Mouse (Mus musculus) heart, adult 2 months (tissue): ENCODE measurements at regions not wholly inside any gene's neighbourhood (a gene's known extent, or its start where the extent isn't known, plus 50 kb on each side); places are given as distances from the start of the nearest gene placed in this dataset.

Experiments used
- DNase-seq, 2 experiments: peaks; one replicate each; pipeline ENCODE4 v3.0.0; 2021
- H3K27ac ChIP-seq: fragments of 200-600 bp; 2 replicates; pipeline ENCODE4 v1.8.1; 2022
- H3K27me3 ChIP-seq: fragments of 200-500 bp; 2 replicates; pipeline ENCODE4 v1.6.1; 2012; ENCODE audit warnings: mild to moderate bottlenecking, low read length, inconsistent platforms, mixed read lengths; ENCODE audit not compliant: control insufficient read depth, insufficient read depth
- H3K36me3 ChIP-seq: fragments of 200-500 bp; 2 replicates; pipeline ENCODE4 v1.6.1; 2012; ENCODE audit warnings: low read length, inconsistent platforms; ENCODE audit not compliant: control insufficient read depth, insufficient read depth
- H3K4me1 ChIP-seq: fragments of 200-500 bp; 2 replicates; pipeline ENCODE4 v1.6.1; 2011; ENCODE audit warnings: low read length; ENCODE audit not compliant: control insufficient read depth, insufficient read depth
- H3K4me3 ChIP-seq: fragments of 200-600 bp; 2 replicates; pipeline ENCODE4 v1.8.1; 2022
- H3K79me2 ChIP-seq: fragments of 200-500 bp; replicated peaks from 2 replicates; pipeline ENCODE4 v1.6.1; 2012; ENCODE audit warnings: mild to moderate bottlenecking, inconsistent platforms, low read length, moderate library complexity, mixed read lengths; ENCODE audit not compliant: control insufficient read depth, insufficient read depth
- H3K9ac ChIP-seq: fragments of 200-500 bp; 2 replicates; pipeline ENCODE4 v1.6.1; 2012; ENCODE audit warnings: low read depth, mild to moderate bottlenecking, control low read depth, inconsistent platforms, low read length, mixed read lengths
- CTCF ChIP-seq: fragments of 200-600 bp; IDR thresholded peaks from 2 replicates; pipeline ENCODE4 v1.8.1; 2022; ENCODE audit warnings: antibody characterized with exemption, mild to moderate bottlenecking, moderate library complexity
- EP300 ChIP-seq: fragments of 200-500 bp; IDR thresholded peaks from 2 replicates; pipeline ENCODE4 v1.6.1; 2011; ENCODE audit warnings: low read depth, low read length, control low read depth; ENCODE audit not compliant: insufficient read depth
- POLR2A ChIP-seq: fragments of 200-500 bp; IDR thresholded peaks from 2 replicates; pipeline ENCODE4 v1.6.1; 2011; ENCODE audit warnings: mild to moderate bottlenecking, low read depth, low read length, control low read depth; ENCODE audit not compliant: insufficient read depth
- WGBS: fragments of 180-500 bp; shearing (Covaris S2); methylation state at CpG from one replicate; pipeline ENCODE4 v1.1.7; 2018; 5-methylcytosine and 5-hydroxymethylcytosine counted together
- intact Hi-C: fragments of 180-260 bp; cut with DNase I; formaldehyde crosslinking; loops from one replicate; pipeline ENCODE4 v1.15.1; 2025

DNA sequence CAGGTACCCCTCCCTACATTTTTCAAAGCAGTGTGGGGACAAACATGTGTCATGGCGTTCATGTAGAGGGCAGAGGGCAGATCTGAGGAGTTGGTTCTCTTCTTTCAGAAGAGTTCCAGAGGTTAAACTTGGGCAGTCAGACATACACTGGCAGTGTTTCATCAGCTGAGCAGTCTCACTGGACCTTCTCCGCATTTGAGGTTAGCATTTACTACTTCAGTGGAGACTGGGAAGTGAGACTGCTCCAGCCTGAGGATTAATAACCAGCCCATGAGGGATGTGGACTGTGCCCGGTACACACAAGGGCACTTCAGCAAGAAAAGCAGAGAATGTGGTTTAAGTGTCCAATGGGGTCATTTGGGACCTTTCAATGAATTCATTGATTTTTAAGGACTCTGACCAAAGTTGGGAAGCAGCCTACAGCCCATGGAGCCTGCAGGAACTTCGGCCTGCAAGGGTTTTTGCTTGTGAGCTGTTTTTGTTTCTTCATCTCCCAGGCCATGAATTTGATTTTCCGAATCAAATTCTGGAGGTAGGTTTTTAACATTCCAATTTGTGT is 166.6 kb downstream of the Rab11fip4 start:
- Histone ChIP-seq H3K4me1 (peaks cover 2% of the 10 kb centered on the region; the same call in 1 of the 2 replicates), H3K9ac (no peak overlapping the region), H3K79me2 (no peaks in the 10 kb centered on the region), H3K36me3 (no peaks in the 10 kb centered on the region), H3K4me3 (no peak overlapping the region), H3K27me3 (no peaks in the 10 kb centered on the region), H3K27ac (no peak overlapping the region)
- intact Hi-C loops: no loop called here
- TF ChIP-seq EP300 (no peak), CTCF (no peak)
- DNase-seq: no peak
- WGBS: 95% methylated on average over 5 of the region's 5 CpGs

DNA sequence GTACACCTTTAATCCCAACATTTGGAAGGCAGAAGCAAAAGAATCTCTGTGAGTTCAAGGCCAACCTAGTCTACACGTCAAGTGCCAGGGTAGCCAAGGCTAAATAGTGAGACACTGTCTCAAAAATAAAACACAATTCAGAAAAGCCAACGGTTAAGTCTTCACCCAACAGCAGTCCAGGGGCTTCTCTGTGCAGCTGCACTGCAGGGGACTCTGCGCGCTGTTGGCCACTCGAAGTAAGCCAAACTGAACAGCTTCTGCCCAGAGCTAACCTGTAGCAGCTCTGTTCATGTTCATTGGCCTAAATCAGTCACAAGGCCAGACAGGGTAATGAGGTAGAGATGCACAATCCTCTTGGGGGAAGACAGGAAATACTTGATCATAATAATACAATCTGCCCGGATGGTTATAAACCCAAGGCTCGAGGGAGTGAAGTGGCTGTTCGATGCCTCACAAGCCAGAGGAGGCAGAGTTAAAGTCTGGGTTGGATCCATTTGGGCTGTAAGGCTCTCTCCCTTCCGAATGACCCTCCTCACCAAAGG is 165.4 kb downstream of the Rab11fip4 start:
- Histone ChIP-seq H3K27me3 (no peaks in the 10 kb centered on the region), H3K27ac (no peak overlapping the region), H3K9ac (no peak overlapping the region), H3K36me3 (no peaks in the 10 kb centered on the region), H3K4me3 (no peak overlapping the region), H3K4me1 (peaks cover 2% of the 10 kb centered on the region), H3K79me2 (no peaks in the 10 kb centered on the region)
- intact Hi-C loops: no loop called here
- no peak for DNase-seq
- WGBS: 75% methylated on average over 9 of the region's 9 CpGs
- no peak for TF ChIP-seq POLR2A
- TF ChIP-seq CTCF: no peak
- no peak for TF ChIP-seq EP300

DNA sequence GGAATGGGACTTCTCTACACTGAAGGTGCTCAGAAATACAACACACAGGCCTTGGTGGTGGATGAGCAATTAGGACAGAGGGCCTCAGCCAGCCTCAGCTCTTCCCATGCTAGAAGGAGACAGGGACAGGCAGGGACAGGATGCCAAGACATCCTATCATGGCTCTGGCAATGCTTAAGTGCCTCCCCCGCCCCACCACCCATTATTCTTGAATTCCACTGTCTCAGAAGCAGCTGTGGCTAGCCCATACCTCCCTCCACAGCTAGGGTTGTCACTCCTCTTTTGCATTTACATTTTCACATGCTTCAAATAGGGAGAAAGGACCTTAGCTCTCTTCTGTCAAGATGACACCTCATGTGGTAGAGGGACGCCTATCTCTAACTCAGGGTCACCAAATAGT is 162.5 kb downstream of the Rab11fip4 start:
- intact Hi-C loops: no loop called here
- Histone ChIP-seq H3K36me3 (no peaks in the 10 kb centered on the region), H3K4me3 (no peak overlapping the region), H3K4me1 (peaks cover 2% of the 10 kb centered on the region), H3K79me2 (no peaks in the 10 kb centered on the region), H3K9ac (no peak overlapping the region), H3K27ac (no peak overlapping the region), H3K27me3 (no peaks in the 10 kb centered on the region)
- DNase-seq: no peak
- TF ChIP-seq POLR2A (no peak), CTCF (no peak), EP300 (no peak)
- WGBS: 98% methylated on average over 2 of the region's 2 CpGs

DNA sequence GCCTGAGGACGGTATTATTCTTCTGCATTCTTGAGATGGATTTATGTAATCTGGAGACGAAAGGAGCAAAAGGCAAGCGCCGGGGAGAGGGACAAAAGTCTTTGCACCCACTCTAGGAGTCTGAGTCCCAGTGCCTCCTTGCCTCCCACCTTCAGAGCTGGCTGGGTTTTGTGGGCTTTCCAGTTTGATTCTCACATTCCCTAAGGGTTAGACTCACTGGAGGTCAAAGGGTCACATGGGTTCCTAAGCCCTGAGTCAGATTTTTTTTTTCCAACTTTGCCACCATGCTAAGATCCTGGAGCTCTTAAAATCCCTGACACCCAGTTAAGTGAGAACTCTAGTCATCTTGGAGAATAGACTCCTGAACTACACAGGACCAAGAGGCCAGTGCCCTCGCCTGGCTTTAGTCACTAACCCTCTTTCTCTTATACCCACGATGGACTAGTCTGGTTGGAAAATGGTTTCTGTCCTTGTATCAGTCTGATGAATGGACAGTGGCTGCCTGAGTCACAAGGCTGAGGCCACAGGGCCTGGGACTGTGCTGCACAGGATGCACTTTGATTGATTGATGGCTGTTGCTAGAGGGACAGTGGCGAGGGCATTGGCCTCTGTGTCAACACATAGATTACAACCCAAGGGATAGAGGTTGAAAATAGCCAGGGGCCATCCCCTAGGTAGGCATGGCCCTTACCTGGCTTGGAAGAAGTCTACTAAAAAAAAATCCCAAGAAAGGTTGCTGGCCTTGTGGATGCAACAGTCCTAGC is 161.9 kb downstream of the Rab11fip4 start:
- 70% methylated on average over 7 of the region's 7 CpGs for WGBS
- no peak overlapping the region for H3K27ac ChIP-seq
- intact Hi-C loops: no loop called here
- H3K4me3 ChIP-seq: no peak overlapping the region
- H3K4me1 ChIP-seq: peaks cover 2% of the 10 kb centered on the region
- no peak for TF ChIP-seq EP300
- TF ChIP-seq CTCF: no peak
- TF ChIP-seq POLR2A: no peak
- DNase-seq: no peak
- H3K27me3 ChIP-seq: no peaks in the 10 kb centered on the region
- no peaks in the 10 kb centered on the region for H3K79me2 ChIP-seq
- H3K36me3 ChIP-seq: no peaks in the 10 kb centered on the region
- H3K9ac ChIP-seq: no peak overlapping the region

DNA sequence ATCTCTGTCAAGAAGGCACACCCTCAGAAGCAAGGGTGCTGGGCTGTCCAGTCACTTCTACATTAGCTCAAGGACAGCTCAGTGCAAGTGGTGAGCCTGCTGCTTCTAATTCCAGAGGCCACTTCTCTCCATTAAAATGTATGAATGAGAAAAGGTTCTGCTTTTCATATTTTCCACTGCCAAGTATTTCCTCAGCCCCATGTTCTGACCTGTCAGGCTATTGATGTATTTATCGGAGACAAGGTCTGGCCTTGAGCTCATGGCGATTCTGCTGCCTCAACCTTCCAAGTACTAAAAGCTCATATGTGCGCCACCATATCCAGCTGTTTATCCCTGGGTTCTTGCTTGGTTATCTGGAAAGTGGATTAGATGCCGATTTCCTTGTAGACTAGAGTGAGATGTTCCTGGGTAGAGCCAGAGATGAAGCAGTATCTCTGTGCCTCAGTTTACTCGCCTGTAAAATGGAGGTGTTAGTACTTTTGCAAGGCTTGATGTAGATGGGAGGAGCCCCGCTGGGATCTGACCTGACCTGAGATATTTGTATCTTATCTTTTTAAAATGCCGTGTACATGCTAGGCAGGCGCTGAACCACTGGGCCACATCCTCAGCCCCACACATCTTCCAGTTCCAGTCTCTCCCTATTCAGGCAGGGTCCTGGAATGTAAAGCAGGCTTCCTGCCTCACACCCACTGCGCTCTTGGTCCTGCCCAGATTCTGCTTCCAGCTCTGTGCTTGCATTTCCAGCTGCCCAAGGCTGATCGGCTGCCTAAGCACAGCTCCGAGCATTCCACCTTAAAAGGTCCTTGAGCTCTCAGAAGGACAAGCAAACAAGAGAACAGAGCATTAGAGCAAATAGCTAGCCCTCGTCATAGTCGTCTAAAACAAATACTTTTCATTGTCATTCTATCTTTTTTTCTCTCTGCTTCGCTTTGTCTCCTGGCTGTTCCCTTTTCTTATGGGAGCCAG is 161.0 kb downstream of the Rab11fip4 start:
- Histone ChIP-seq H3K9ac (no peak overlapping the region), H3K4me1 (peaks cover 2% of the 10 kb centered on the region), H3K36me3 (no peaks in the 10 kb centered on the region), H3K4me3 (no peak overlapping the region), H3K27me3 (no peaks in the 10 kb centered on the region), H3K27ac (no peak overlapping the region), H3K79me2 (no peaks in the 10 kb centered on the region)
- WGBS: 56% methylated on average over 14 of the region's 14 CpGs
- intact Hi-C loops: no loop called here
- no peak for DNase-seq
- TF ChIP-seq EP300: no peak
- TF ChIP-seq CTCF: no peak
- no peak for TF ChIP-seq POLR2A

DNA sequence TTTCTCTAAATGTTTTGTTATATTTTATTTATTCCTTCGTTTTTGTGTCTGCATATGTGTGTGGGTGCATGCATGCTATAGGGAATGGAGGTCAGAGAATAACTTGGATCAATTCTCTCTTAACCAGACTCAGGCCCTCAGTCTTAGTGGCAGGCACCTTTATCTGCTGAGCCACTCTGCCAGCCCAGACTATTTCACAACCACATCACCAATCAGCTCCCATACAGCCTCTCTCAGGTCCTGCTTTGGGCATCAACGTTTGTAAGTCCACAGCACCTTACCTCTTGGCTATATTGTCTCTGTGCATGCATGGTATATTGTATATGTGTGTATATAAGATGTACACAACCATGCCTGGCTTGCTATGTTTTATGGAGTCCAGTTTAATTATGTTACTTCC is 159.9 kb downstream of the Rab11fip4 start:
- no peak for DNase-seq
- TF ChIP-seq CTCF (no peak), EP300 (no peak), POLR2A (no peak)
- intact Hi-C loops: no loop called here
- H3K27ac ChIP-seq: no peak overlapping the region
- H3K79me2 ChIP-seq: no peaks in the 10 kb centered on the region
- H3K4me3 ChIP-seq: no peak overlapping the region
- H3K36me3 ChIP-seq: no peaks in the 10 kb centered on the region
- no peak overlapping the region for H3K9ac ChIP-seq
- peaks cover 2% of the 10 kb centered on the region for H3K4me1 ChIP-seq
- no peaks in the 10 kb centered on the region for H3K27me3 ChIP-seq
- 78% methylated on average over 2 of the region's 2 CpGs for WGBS
